Mouse (Mus musculus): ENCODE measurements at regions not wholly inside any gene's neighbourhood (a gene's known extent, or its start where the extent isn't known, plus 50 kb on each side); places are given as distances from the start of the nearest gene placed in this dataset.
A peak's percentile ranks its signal among the peaks of the same experiment; 100 is the strongest.

DNA sequence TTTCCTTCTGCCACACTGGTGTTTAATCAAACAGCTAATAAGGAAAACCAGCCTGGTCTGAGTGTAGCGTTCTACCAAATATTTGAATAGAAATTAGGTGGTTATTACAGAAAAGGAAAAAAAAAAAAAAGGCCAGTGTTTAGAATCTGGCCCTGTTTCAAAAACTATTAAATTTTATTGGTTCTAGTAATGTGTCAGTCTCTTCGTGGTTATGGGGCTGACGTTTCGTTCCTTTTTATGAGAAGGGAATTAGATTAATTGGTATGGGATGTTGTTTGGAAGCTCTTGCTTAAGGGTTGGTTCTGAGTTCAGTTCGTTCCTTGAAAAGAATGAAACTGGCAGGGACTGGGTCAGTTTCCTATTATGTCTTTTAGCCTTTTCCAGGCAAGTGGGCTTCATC, 241.5 kb upstream of the Mmadhc start:
- no peak for DNase-seq (ENCODE audit: low read depth, low spot score)

DNA sequence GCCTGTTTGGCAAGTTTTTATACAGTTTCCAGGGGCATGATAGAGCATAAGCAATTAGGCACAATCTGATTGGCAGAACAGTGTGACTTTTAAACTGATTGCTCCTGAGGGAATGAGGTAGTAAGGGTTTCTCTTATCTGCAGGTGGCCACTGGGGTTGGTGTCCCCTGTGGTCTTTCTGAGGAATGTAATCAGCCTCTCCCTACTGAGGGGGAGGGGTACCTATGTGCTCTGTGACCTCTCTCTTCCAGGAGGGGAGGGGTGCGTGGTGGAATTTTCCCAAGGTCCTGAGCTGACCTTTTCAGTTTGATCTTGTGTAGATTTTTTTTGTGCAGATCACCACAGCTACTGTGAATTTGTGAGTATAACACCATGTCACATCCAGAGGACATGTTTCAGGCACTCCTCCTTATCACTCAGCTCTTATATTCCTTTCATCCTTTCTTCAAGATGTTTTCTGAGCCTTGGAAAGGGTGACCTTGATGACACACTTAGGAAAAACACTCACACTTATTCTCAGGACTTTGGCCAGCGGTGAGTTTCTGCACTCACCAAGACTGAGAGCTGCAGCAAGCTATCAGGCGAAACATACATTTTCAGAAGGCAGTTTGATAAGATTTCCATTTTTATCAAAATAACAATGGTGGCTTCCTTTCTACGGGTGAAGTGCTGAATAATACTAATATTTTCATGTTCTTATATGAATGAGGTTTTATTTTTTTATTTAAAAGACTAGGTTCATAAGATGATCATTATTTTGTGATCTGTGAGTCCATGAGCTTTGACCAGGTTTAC, 238.7 kb upstream of the Mmadhc start:
- DNase-seq (ENCODE audit: low read depth, low spot score) = peak; percentile 61

DNA sequence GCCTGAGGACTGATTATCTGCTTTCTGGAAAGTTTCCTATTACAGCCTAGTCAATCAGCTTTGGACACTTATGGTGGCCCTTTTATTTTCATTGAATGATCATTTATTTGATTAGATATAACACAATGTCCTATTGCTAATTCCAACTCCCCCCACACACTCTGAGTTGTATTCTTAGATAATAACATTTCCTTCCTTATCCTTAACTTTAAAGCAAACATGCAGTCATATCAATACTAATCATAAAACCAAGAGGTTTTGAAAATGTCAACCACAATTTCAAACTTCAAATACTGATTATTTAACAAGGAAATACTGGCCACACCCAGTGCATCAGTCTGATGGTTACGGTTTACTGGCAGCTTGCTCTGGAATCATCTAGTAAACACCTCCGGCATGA, 237.1 kb upstream of the Mmadhc start:
- no peak for DNase-seq (ENCODE audit: low read depth, low spot score)

DNA sequence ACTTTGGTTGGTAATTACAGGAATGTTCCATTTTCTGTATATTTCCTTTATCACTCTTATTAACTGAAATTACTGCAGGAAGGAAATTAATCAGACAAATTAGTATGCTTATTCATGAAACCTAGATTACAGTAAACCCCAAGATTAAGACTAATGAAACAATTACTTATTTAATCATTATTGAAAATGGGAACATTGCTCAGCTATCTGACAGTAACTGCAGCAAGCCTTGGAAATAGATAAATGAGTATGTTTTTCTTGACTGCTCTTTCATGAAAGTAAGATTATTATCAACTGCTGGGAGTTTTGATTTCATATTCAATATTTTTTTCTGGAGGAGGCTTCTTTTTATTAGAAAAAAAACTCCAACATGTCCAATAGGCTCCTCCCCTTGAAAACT, 230.8 kb upstream of the Mmadhc start:
- no peak for DNase-seq (ENCODE audit: low read depth, low spot score)

DNA sequence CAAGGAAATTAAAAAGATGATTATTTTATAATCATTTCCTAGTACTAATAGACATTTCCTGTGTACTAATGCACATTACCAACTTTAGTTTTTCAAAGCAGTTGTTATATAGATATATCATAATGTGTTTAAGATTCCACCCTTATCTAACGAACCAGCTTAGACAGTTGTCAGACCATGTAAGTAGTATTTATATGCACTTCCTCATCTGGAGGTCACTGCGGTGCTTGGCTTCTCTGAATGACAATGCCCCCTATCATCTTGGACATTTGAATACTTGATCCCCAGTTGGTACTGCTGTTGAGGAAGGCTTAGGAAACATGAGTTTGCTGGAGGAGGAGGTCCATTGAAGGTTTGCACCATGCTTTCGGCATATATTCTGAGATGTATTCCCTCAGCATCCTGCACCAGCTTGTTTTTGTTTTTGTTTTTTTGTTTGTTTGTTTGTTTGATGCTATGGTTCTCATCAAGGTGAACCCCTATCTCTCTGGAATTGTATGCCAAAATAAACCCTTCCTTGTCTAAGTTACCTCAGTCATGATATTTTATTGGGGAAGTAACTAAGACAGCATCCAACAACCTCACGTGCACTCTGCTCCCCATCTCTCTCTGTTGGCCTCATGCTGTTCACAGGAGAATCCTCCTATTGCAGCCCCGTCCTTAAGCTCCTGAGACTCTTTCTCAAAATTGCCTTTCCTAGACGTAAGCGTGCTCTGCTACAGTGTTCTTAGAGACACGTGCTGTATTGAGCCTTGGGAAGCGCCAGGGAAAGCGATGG, 228.4 kb upstream of the Mmadhc start:
- peak; percentile 61 for DNase-seq (ENCODE audit: low read depth, low spot score)

DNA sequence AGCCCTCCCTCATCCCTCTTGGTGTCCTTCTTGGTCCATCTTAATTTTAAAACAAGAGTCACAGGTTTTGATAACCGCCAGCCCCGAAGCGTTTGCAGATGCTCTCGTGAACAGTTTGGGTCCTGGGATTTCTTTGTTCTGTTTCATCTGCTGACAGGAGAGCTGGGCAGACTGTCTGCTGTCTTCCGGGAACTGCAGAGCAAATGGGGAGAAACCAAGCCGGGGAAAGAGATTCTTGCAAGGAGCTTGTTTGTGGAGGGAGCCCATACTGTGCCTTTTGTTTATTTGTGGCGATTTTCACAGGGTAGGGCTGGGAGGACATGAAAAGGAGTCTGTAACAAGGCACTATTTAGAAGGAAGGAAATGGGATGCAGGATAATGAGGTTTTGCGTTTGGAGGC, 223.6 kb upstream of the Mmadhc start:
- DNase-seq (ENCODE audit: low read depth, low spot score) = peak; percentile 16

DNA sequence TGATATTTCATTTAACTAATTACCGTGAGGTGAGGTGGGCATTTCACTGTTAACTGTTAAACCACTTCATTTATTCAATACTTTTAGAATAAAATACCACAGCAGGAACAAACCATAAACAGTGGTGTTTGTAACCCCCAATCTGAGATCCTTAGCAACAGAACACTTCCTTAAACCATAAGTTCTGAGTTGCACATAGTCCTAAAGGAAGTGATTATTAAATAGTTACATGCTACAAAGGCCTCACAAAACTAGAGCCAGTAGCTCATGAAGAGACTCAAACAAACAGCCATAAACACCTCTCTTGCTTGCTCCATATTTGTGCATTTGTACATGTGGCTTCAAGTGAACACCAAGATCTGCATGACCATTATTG, 222.5 kb upstream of the Mmadhc start:
- no peak for DNase-seq (ENCODE audit: low read depth, low spot score)

DNA sequence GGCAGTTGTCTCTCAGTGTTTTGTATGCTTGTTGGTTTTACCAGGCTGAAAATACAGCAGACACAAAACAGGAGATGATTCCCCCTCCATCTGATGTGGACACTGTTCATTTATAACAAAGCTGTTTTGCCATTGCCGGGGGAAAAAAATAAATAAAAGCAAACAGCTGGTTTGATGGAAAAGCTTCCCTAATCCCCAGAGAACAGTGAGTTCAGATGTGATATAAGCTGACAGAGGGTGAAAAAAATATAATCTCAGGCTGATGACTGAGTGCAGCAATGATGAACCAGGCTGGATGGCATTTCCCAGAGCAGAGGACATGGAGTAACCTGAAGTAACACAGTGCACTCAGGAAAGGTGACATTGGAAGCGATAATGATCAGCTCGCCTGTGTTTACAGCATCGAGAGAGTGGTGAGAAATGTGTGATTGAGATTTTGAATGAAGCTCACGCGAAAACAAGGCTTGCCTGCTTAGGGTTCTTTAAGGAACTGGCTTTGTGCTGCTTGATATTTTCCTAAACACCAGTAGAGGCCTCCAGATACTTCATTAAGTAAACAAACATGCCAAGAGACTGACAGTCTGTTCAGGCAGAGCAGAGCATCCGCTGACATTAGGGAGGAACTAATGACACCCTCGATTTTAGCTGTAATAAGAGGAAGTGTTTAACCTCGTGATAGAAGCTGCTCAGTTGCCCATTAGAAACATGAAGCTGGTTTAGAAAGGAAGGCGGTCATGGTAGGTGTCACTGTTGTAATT, 221.9 kb upstream of the Mmadhc start:
- no peak for DNase-seq (ENCODE audit: low read depth, low spot score)

DNA sequence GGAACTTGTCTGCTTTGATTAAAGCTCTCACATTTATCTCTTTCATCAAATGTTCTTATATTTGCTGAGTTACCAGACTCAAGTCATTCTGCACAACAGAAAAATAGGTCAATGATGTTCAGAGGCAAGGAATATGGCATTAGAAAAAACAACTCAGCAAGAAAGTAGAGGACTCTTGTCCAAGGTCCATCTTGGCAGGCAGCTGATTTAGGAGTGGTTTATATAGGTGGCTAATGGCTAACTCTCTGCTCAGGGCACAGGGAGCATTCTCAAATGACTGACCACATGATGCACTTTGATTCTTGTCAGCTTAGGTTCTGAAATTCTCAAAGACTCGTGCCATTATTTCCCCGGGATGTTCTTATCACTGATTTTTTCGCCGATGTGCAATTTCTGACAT, 216.7 kb upstream of the Mmadhc start:
- DNase-seq (ENCODE audit: low read depth, low spot score) = no peak

DNA sequence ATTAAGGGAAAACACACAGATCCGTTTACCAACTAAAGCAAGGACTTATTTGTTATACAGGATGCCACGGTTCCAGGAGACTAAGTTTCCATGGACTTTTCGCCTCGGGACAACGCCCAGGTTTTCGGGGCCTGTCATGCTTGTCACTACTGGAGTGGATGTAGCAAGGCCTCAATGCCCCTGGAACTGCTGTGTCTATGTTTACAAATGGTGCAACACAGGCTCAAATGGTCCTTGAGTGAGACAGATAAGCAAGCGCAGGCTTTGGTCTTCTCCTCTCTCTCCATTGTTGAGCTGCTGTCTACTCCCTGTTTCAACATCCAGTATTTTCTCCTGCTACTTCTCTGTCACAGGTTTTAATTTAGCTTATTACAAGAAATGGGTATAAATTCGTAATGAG, 202.1 kb upstream of the Mmadhc start:
- DNase-seq (ENCODE audit: low read depth, low spot score) = no peak

DNA sequence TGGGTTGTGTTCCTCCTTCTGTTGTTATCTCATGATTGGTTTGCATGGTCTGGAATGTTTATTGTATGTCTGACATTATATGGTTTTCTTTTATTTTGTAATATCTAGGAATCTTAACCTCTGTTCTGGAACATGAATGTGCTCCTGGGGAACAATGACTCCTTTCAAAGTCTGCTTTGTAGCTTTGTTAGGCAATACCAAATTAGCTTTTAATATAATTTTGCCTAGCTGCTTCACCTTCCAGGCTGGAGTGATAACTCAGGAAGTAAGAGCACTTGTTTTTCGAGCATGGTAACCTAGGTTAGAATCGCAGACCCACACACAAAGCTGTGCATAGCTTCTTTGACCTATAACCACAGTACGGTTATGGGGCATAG, 199.4 kb upstream of the Mmadhc start:
- DNase-seq (ENCODE audit: low read depth, low spot score) = no peak

DNA sequence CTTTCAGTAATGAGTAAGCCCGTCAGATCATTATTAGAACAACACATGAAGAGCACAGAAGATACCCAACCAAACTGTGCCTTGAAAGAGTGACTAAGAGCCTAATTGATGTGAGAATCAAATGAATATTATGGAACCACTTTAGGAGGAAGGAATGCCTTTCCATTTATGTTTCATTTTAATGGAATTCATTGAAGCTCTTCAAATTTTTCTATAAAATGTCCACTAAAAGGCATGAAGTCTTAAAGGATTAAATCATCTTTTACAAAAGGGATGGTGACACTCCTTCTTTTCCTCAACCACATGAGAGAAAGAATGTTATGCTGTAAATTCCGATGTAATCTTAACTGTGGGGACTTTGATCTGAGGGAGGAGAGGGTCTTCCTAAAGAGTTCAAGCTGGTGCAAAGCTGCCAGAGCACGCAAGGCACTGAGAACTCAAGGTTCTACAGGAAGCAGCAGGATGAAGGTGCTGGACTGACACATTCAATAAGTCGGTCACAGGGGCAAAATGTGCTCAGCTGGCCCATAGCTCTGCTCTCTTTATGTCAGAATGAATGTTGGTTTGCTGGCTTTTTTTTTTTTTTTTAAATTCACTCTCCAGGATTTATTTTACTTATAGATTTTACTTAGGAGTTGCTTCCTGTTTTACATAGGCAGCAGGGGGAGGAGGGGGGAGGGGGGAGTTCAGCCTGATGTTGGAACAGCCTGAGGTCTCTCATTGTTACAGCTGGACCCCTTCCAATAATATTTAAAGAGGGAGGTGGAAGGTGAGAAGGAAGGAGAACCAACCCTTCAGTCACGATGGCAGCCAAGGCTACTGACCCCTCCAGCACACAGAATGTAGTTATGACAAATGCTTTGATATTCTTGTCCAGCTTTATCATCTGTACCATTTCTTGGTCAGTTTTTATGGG, 198.8 kb upstream of the Mmadhc start:
- DNase-seq (ENCODE audit: low read depth, low spot score) = no peak

DNA sequence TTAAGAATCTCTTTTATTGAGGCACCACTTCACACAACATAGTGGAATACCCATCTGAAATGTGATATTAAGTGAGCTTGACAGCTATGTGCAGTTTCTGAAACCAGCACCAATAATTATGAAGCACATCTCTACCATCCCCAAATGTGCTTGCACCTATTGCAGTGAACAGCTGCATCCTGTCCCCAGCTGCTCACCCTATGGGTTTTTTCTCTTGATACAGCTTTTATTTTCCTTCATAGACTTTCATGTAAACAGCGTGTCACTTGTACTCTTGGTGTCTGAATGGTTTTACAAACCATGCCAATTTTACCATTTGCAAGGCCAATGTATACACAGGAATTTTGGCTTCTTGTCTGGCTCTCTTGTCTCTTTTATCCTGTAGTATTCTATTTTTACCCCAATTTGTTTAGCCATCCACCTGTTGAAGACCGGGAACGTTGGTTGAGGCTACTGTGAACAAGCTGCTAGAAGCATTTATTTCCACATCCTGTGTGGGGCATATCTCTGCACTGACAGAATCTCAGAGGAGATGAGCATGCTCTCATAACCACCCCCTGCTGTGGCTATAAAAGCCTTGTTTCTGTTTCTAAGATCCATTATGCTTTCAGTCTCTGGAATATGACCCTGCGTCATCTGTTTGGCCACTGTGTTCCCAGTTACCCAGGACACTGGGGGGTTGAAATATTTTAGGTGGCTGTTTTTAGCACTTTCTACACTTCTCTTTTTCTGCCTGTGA, 197.2 kb upstream of the Mmadhc start:
- DNase-seq (ENCODE audit: low read depth, low spot score) = no peak

DNA sequence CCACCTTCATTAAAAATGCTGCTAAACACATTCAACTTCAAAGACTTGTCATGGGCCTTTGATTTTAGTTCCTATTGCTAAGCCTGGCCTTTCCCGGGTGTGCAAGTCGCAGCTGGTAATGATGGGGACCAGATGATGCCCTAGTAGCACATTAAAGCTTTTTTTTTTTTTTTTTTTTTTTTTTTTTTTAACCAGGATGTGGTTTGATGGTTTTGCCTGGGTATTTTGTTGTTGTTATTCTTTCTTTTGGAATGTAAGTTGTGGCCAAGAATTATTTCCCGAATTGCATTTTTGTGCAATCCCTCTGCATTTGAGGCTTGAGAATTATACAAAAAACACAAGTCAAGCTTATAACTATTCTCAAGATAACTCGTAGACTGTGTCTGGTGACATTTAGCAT, 167.2 kb upstream of the Mmadhc start:
- no peak for DNase-seq (ENCODE audit: low read depth, low spot score)

DNA sequence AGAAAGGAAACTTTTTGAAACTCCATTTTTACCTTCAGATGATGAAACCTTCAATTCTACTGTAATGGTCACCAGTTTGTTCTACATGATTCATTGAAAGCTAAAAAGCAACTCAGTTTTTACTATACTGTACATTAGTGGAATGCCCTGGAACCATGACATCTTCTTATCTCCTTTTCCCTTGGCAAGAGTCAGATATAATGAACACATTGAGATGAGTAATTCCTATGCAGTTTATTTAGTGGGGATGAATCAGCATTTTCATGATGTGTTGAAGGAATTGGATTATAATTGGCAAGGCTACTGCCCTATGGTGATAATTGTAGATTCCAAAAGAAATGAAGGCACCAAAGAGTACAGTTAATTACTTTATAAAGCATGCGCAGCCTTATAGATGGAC, 165.8 kb upstream of the Mmadhc start:
- no peak for DNase-seq (ENCODE audit: low read depth, low spot score)

DNA sequence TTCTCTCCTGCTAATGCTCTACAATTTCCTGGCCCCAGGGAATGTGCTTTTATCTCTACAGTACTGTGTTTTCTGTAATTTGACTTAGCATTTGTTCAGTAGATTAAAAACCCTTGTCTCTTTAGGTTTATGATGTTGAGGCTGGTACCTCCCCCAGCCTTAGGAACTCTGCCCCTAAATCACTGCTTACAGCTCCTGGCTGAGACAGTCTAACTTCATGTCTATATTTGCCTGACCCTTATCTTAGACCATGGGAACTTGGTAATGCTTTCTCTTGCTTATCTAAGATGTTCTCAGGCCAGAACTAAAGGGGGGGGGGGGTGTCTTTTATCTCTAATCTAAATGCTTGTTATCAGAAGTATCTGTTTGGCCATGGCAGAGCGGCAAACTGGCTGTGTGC, 160.1 kb upstream of the Mmadhc start:
- no peak for DNase-seq (ENCODE audit: low read depth, low spot score)

DNA sequence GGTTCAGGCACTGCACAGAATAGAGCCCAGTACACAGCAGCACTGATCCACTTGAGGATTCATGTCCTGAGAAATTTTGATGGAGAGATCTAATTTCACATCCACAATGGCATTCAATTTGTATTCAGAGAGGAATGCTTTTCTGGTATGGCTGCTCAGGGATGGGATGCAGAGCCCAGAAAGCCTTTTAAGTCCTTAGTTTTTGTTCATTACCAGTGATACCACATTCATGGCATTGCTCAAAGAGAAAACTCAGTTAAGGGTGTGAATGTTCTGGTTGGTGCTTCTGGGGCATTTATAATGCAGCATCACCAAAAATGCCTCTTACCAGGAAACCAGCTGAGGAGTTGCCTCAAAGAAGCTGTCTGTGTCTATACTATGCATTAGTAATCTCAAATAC, 151.5 kb upstream of the Mmadhc start:
- DNase-seq (ENCODE audit: low read depth, low spot score) = no peak

DNA sequence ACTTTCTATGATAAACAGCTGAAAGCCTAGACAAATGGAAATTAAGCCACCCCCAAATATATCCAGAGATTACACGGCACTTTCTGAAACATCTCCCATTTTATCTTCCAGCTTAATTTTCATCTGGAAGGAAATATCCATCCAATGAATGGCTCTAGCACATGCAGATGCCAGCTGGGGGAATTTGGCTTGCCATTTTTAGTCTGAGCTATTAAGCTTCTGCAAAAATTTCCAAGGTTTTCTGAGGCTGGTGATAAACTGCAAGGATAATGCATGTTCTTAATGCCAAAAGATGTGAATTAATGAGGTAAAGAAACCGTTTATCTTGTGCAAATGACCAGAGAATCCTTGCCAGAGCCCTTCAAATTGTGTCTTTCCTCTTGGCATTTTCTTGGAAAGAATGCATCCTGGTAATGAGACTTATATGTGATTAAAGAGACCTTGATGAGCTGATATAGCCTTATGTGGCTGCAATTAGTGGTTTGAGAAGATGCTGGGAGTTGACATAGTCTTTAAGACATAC, 149.4 kb upstream of the Mmadhc start:
- no peak for DNase-seq (ENCODE audit: low read depth, low spot score)

DNA sequence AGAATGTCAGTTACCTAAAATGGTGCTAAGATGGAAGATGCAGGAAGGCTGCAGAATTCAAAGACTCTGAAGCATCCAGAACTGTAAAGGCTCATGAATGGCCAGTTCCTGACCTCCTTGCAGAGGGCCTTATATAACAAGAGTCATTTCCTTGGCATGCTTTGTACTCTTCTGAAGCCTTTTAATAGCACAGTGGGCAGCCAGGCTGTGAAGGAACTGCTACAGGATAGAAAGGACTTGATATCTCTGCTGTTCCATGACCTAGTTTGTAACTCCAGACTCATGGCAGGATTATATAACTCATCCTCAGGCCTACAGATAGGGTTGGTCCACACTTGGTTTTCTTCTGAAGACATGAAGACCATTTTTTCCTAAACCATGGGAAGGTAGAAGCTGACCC, 143.7 kb upstream of the Mmadhc start:
- DNase-seq (ENCODE audit: low read depth, low spot score) = no peak

DNA sequence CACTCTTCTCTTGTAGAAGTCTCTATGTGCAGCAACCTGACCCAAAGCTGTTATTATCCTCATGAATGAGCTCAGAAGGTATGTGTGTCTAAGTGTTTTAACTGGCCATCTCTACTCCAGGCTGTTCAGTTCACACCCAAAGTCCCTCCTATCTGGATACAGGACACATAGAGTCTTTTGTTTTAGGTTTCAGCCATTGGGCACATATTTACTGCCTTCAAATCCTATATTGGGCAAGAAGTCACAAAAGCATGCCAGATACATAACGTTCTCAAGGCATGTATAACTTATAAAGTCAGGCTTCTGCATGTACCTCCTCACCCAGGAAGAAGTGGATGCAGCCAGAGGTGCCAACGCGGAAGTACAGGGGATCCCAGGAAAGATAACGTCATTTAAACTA, 136.6 kb upstream of the Mmadhc start:
- no peak for DNase-seq (ENCODE audit: low read depth, low spot score)

DNA sequence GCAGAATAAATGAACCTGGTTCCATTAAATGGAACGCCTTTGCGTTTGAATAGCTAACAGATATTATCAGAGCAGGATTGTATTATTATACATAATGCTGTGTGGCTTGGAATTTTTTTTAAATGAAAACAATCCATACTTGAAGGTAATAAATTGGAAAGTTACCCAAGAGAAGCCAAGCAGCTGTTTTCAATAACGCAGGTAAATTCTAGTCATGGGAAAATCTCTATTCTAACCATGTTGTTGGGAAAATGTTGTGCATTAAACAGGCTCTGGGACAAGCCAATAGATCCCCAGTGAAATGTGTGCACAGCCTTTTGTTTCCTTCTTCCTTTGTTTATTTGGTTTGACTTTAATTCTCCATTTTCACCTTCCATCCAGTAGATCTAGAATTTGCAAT, 128.6 kb upstream of the Mmadhc start:
- no peak for DNase-seq (ENCODE audit: low read depth, low spot score)

Data from R1 (cell line).